Mouse (Mus musculus) CH12F3 (cell line): ENCODE results near the gene Arhgef28.
"Not testable (repeated sequence)": the region's sequence is repeated elsewhere in the genome, so short reads cannot be mapped to it uniquely, and the experiment has no call there.

Experiments used
- in situ Hi-C: fragments of 300-500 bp; cut with MboI; formaldehyde crosslinking; loops from 2 replicates; pipeline ENCODE4 v1.14.3; 2020; ENCODE audit warnings: low sequenced_read_pairs

The Arhgef28 gene

GRCm38 (mm10) chr13:98018837-98019236, 187.4 kb downstream of the Arhgef28 start:
- in situ Hi-C loops: not testable (repeated sequence)

DNA sequence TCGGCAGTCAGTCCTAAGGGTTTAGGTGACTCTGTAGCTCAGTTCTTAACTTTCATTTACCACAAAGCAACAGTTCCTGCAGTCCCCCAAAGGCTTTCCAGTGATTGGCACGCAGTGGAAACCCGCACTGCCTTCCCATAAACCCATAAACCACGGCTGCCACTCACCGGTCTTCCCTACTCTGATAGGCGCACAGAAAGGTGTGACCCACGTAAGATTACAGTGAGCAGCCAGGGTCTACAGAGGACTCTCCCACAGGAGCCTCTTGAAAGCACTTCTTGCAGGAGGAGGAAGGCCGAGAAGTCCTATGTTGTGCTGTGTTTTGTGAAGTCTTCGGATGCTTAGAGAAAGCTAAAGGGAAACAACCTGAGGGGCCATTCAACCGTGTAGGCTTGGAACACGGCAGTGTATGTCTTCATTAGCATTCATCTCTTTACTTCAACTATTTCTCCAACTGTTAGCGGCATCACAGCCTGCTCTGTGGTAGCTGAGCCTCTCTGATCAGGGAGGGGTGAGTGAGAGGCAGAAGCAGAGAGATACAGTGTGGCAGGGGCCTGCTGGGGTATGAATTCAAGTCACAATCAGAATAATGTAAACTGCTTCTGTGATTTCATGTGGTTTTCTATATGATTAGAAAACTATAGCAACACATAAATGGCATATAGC, 189.2 kb downstream of the Arhgef28 start:
- in situ Hi-C loops: no loop called here

GRCm38 (mm10) chr13:98015981-98016922, 190.0 kb downstream of the Arhgef28 start:
- in situ Hi-C loops: no loop called here

- in situ Hi-C loops: no loop called here
Measured at GRCm38 (mm10) chr13:98014892-98015291, 191.3 kb downstream of the Arhgef28 start.

GRCm38 (mm10) chr13:98013715-98014114, 192.5 kb downstream of the Arhgef28 start:
- in situ Hi-C loops: no loop called here

DNA sequence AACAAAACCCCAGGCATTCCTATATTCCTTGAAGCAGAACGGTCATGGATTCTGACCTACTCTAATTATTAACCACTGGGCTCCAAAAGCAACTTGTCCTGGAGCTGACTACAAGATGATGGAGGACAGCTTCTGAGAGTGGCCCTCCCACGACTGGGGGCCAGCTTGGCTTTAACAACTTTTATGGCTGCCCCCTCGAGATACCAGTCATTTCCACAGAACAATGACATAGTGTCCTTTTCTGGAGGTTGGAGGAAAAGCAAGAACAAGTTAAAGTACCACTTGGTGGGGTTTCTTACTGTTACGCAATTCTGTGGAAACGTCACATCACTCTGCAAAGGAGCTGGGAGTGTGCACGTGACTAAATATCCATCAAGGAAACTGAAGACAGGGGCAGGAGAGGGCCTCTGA, 194.3 kb downstream of the Arhgef28 start:
- in situ Hi-C loops: no loop called here

- in situ Hi-C loops: no loop called here
Measured at GRCm38 (mm10) chr13:98009070-98009469, 197.2 kb downstream of the Arhgef28 start.

DNA sequence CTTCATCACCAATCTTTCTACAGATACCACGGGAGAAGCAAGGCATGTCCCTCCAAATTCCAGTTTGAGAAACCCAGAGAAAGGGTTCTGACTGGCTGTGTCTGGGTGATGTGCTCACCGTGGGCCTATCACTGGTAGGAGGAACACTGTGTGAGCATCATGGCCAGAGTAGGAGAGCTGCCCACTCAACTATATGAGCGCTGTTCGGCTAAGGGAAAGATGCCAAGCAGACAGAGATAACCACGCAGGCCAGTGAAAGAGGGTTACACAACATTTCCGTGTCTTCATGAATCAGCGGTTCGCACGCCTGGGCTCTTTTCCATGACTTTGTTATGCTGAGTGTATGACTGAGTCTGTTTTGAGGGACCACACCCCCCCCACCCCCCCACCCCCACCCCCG, 197.7 kb downstream of the Arhgef28 start:
- in situ Hi-C loops: no loop called here

DNA sequence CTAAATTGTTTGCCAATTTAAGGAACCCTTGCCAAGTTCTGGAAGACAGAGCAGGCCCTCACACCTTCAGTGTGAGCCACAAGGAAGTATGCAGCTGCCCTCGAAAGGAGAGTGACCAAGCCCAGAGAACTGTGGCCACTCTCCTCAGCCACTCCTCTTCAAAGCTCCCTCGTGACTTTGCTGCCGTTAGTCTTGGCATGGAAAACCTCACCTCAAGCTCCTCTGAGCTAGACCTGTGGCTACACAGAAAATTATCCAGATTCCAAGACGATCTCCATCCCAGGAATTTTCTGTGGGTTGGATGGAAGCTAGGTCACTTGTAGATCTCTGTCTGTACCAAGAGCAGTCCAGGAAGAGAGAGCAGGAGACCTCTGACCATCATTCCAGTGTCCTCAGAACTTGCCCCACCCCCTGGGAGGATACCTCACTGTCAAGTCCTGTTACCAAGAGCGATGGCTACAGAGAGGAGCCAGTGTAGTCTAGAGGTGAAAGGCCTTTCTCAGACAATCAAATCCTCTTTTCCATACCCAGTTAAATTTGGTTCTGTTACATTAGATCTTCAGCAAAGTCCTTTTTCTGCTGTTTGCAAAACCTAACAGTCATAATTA, 200.5 kb downstream of the Arhgef28 start:
- in situ Hi-C loops: no loop called here

DNA sequence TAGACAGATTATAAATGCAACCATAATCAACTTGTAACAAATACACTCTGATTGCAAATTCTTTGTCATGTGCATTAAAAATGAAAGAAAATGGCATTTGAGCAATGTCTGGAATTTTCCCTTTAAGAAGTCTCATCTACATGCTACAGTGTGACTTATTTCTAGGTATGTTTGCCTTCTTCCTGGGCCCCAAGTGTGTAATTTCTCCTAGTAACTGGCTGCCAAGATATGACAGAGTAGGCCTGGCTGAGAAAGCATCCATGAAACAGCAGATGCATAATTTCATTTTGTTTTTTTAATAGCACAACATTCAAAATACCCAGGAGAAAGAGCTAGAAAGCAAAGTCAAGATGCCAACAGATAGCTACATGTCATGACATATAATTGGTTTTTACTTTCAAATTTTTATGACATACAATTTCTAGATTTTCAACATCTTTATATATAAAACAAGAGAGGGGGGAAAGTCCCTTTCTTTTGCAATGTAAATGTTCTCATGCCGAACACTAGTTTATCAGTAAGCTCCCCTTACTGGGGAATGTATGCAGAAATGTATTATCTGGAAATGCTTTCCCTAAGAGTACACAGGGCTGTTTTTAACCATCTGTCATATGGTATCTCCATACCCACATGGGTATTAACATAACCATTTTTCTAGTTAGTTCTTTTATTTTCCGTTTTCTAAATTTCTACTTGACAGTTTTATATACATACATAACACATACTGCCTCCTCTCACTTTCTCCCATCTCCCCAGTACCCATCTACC, 201.4 kb downstream of the Arhgef28 start:
- in situ Hi-C loops: no loop called here

GRCm38 (mm10) chr13:98003690-98004089, 202.5 kb downstream of the Arhgef28 start:
- in situ Hi-C loops: no loop called here

DNA sequence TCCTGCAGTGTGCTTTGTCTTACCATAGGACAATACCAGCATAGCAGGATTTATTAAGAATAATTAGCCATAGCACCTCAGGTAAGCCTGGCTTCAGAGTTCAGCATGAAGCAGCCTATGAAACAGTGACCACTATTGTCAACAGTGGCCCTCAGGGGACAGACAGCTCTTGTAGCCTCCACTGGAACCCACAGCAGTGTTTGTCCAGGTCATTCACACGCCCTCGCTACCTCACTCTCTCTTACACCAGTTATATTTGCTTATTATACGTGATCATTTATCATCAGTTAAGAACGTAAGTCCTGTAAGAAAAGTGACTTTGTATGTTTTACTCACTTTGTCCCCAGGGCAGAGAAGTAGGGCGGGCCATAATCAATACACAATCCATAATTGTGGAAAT, 203.6 kb downstream of the Arhgef28 start:
- in situ Hi-C loops: no loop called here

DNA sequence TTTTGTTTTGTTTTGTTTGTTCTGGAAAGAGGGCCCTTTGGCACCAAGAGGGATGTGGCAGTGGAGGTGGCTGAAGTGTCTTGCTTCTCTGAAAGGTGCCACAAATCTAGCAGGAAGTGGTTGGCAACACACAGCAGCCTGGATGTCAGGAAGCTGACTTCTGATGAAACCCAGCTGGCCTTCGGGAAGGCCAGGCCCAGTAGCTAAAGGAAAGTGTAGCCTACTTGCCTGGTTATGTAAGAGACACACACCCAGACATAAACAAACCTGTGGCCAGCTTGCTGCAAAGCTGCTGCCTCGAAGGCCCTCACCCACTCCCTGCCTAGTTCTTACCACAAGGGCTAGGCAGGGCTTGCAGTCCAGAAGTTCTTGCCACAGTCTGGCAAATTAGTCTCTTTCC, 204.1 kb downstream of the Arhgef28 start:
- in situ Hi-C loops: no loop called here

- in situ Hi-C loops: no loop called here
Measured at GRCm38 (mm10) chr13:98001719-98002118, 204.5 kb downstream of the Arhgef28 start.

DNA sequence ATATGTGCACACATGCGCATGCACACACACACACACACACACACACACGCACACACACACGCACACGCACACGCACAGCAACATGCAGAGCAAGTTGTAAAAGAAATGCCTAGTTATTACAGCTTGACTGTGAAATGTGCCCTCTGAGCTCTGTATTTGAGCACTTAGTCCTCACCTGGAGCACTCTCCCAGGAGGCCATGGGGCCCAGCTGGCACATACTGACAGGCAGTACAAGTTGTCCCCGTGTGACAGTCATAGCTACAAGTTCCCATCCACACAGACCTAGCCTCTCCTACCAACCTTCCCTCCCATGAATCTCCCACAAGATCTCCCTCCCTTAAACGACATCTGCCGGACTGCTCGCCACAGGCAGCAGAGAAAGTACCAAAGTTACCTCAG, 205.4 kb downstream of the Arhgef28 start:
- in situ Hi-C loops: no loop called here

DNA sequence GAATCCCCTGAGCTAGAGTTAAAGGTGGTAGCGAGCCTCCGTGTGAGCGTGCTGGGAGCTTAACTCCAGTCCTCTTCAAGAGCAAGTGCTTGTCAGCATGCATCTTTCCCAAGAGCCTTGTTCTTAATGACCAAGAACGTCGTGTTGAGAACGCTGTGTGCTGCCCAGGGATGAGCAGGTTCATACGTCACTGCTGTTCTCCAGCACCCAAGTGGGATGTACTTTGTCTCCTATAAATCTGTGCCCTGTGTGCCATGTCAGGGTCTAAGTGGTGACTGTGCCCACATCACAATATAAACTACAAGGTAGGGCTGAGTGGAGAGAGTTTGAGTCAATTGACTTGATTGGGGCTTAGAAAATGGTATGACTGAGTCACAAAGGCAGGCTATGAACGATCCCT, 207.1 kb downstream of the Arhgef28 start:
- in situ Hi-C loops: no loop called here

DNA sequence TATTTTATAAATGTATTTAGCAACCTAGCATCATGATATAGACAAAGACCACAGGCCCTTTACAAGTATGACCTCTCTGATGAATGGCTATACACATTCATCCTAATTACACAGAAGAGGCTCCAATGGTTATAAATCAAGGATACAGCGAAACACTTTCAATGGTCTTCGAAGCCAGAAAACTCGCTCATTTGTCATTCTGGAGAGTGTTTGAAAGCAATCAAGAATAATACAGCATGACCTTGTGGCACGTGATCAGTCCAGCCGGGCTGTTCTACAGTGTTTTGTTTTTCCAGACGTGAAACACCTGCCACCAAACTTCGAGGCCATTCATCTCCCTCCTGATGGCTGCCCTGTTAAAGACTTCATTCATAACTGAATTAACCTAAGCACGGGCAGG, 207.7 kb downstream of the Arhgef28 start:
- in situ Hi-C loops: no loop called here

DNA sequence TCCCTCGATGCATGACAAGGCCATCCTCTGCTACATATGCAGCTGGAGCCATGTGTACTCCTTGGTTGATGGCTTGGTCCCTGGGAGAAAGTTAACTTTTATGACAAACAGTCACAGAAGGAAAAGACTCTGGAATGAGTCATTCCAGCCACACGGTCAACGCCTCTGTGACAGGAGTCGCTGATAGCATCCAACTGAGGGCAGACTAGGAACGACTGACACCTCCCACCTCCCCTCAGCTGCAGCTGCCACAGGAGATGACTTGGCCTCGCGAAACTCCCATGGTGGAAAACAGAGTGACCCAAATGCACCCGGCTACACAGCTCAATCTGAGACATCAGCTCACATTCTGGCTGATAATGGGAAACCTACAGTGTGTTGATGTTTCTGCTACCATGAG, 215.3 kb downstream of the Arhgef28 start:
- in situ Hi-C loops: no loop called here

GRCm38 (mm10) chr13:97988796-97989195, 217.4 kb downstream of the Arhgef28 start:
- in situ Hi-C loops: no loop called here

GRCm38 (mm10) chr13:97986691-97987090, 219.5 kb downstream of the Arhgef28 start:
- in situ Hi-C loops: no loop called here

GRCm38 (mm10) chr13:97977104-97977503, 229.1 kb downstream of the Arhgef28 start:
- in situ Hi-C loops: no loop called here
